ENCODE assay signal across 8 mouse cellular contexts in the genomic region with DNA sequence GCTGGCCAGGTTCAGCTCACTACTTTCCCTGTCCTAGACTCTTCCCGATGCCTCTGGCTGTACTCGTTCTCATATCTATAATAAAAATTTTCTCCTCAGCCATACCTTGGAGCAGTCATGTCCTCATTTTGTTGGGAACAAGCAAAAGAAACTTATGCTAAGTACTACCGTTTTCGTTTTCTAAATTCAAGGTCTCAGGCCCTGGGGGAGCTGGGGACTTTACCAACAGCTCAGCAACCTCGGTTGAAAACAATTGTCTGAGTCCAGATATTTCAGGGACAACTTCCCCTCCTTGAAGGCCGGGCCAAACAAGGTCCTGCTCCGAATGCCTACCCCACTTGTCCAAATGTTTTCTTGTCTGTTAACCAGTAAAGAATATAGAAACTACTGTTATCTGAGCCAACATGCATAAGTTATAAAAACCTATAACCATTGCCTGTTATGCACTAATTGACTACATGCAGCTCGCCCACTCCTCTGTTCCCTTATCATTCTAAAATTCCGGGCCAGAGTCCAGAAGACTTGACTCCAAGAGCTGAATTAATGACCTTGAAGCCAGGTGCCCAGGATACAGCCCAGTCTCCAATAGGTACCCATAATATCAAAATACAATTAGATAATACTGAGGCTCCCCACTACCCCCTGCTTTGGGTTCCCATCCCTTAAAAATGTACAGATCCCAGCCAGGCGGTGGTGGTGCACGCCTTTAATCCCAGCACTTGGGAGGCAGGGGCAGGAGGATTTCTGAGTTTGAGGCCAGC. TPM values are rescaled to one million over a fixed set of nuclear protein-coding genes. Genes with fewer than 3 reads are reported as not detected.
DNase-seq lines count a peak whose midpoint lies in the region; ATAC-seq and TF ChIP-seq lines count a peak whose summit lies in the region.

No protein-coding gene starts in this region.

- TF ChIP-seq CTCF in ES-Bruce4 (IDR thresholded peaks at IDR 0.05; ENCODE audit: low read depth, low read length) = no peak

- no peak for DNase-seq in kidney, adult 11 months
- no peak for DNase-seq in embryonic facial prominence, embryonic 14.5 days (ENCODE audit: low spot score)
- no peak for DNase-seq in liver, embryonic 11.5 days (ENCODE audit: low spot score)
- DNase-seq in retina, postnatal 1 day = no peak
- no peak for DNase-seq in urinary bladder, postnatal 36 days (ENCODE audit: low spot score in 2 of 2)

- no peak for ATAC-seq in kidney, embryonic 14.5 days (ENCODE audit: low FRiP score, low TSS enrichment)
- ATAC-seq in embryonic facial prominence, embryonic 14.5 days (ENCODE audit: low read depth) = no peak
- no peak for ATAC-seq in liver, embryonic 11.5 days (replicated peaks; ENCODE audit: low FRiP score)
- no peak for ATAC-seq in CD4-positive, CD25-positive, alpha-beta regulatory T cell, adult 4 months

- H3K4me2 ChIP-seq in kidney, embryonic 14.5 days (replicated peaks; ENCODE audit: low read depth, low read length) = no peak overlapping the region
- H3K4me2 ChIP-seq in embryonic facial prominence, embryonic 14.5 days (ENCODE audit: low read depth, low read length) = peak overlapping the region; percentile 68
- peak overlapping the region; percentile 79 for H3K4me2 ChIP-seq in liver, embryonic 11.5 days

- 0 out of 2 replicates have a peak, but pooled peaks cover 10% of the 10 kb centered on the region for H3K4me1 ChIP-seq in kidney, embryonic 14.5 days (ENCODE audit: control insufficient read depth, insufficient read depth, low read length)
- no peaks in the 10 kb centered on the region for H3K4me1 ChIP-seq in ES-Bruce4 (ENCODE audit: control insufficient read depth, insufficient read depth, low read length)
- H3K4me1 ChIP-seq in embryonic facial prominence, embryonic 14.5 days (ENCODE audit: control insufficient read depth, insufficient read depth, low read length) = peaks cover 6% of the 10 kb centered on the region; the same call in 1 of the 2 replicates
- H3K4me1 ChIP-seq in liver, embryonic 11.5 days (replicated peaks; ENCODE audit: control insufficient read depth, insufficient read depth, low read length) = peaks cover 26% of the 10 kb centered on the region

- no peak overlapping the region for H3K4me3 ChIP-seq in kidney, embryonic 14.5 days (ENCODE audit: low read length)
- H3K4me3 ChIP-seq in ES-Bruce4 (ENCODE audit: low read depth, low read length) = no peak overlapping the region
- peak overlapping the region; percentile 72; the same call in 1 of the 2 replicates for H3K4me3 ChIP-seq in embryonic facial prominence, embryonic 14.5 days (ENCODE audit: low read depth, low read length)
- H3K4me3 ChIP-seq in liver, embryonic 11.5 days (ENCODE audit: low read depth, low read length) = peak overlapping the region; percentile 75

- no peak for TF ChIP-seq POLR2A in ES-Bruce4 (IDR thresholded peaks at IDR 0.05; ENCODE audit: insufficient read depth, low read length)

- H3K27me3 ChIP-seq in kidney, embryonic 14.5 days (ENCODE audit: control insufficient read depth, insufficient read depth, low read length) = no peaks in the 10 kb centered on the region
- no peaks in the 10 kb centered on the region for H3K27me3 ChIP-seq in ES-Bruce4 (ENCODE audit: control insufficient read depth, insufficient read depth, low read length, poor library complexity, severe bottlenecking)
- no peaks in the 10 kb centered on the region for H3K27me3 ChIP-seq in embryonic facial prominence, embryonic 14.5 days (replicated peaks; ENCODE audit: control insufficient read depth, insufficient read depth, low read length)
- no peaks in the 10 kb centered on the region for H3K27me3 ChIP-seq in liver, embryonic 11.5 days (replicated peaks; ENCODE audit: control insufficient read depth, insufficient read depth, low read length)

- H3K9me3 ChIP-seq in kidney, embryonic 14.5 days (ENCODE audit: control insufficient read depth, low read length) = peaks cover 7% of the 10 kb centered on the region; the same call in 1 of the 2 replicates
- peaks cover 20% of the 10 kb centered on the region for H3K9me3 ChIP-seq in ES-Bruce4 (replicated peaks; ENCODE audit: control insufficient read depth, insufficient read depth, low read length, poor library complexity, severe bottlenecking)
- H3K9me3 ChIP-seq in embryonic facial prominence, embryonic 14.5 days (ENCODE audit: control insufficient read depth, low read length) = peaks cover 6% of the 10 kb centered on the region; the same call in 1 of the 2 replicates
- peaks cover 4% of the 10 kb centered on the region; the same call in 1 of the 2 replicates for H3K9me3 ChIP-seq in liver, embryonic 11.5 days (ENCODE audit: control insufficient read depth, low read length)

- WGBS in kidney, embryonic 14.5 days = 80% methylated on average over 11 of the region's 11 CpGs
- 79% methylated on average over 11 of the region's 11 CpGs for WGBS in embryonic facial prominence, embryonic 14.5 days
- WGBS in liver, embryonic 11.5 days = 59% methylated on average over 11 of the region's 11 CpGs

- H3K27ac ChIP-seq in kidney, embryonic 14.5 days (ENCODE audit: low read depth, low read length) = 0 out of 2 replicates have a peak overlapping the region, but pooled peaks have one; percentile 56
- no peak overlapping the region for H3K27ac ChIP-seq in ES-Bruce4 (ENCODE audit: insufficient read depth, low read length)
- peak overlapping the region; percentile 99 for H3K27ac ChIP-seq in embryonic facial prominence, embryonic 14.5 days (replicated peaks; ENCODE audit: low read depth, low read length)
- H3K27ac ChIP-seq in liver, embryonic 11.5 days (ENCODE audit: low read depth, low read length) = peak overlapping the region; percentile 98

- TF ChIP-seq EP300 in ES-Bruce4 (IDR thresholded peaks at IDR 0.05; ENCODE audit: insufficient read depth, low read depth, low read length) = no peak

- no peaks in the 10 kb centered on the region for H3K36me3 ChIP-seq in kidney, embryonic 14.5 days (ENCODE audit: control insufficient read depth, insufficient read depth, low read length)
- H3K36me3 ChIP-seq in ES-Bruce4 (ENCODE audit: control insufficient read depth, insufficient read depth, low read length, poor library complexity, severe bottlenecking) = no peaks in the 10 kb centered on the region; the same call in 1 of the 2 replicates
- H3K36me3 ChIP-seq in embryonic facial prominence, embryonic 14.5 days (ENCODE audit: control insufficient read depth, insufficient read depth, low read length) = 0 out of 2 replicates have a peak, but pooled peaks cover 4% of the 10 kb centered on the region
- H3K36me3 ChIP-seq in liver, embryonic 11.5 days (ENCODE audit: control insufficient read depth, insufficient read depth, low read length) = peaks cover 6% of the 10 kb centered on the region; the same call in 1 of the 2 replicates

- no peak overlapping the region for H3K9ac ChIP-seq in kidney, embryonic 14.5 days (ENCODE audit: low read depth, low read length)
- 0 out of 2 replicates have a peak overlapping the region, but pooled peaks have one; percentile 13 for H3K9ac ChIP-seq in ES-Bruce4 (ENCODE audit: low read depth, poor library complexity, severe bottlenecking)
- no peak overlapping the region for H3K9ac ChIP-seq in embryonic facial prominence, embryonic 14.5 days (ENCODE audit: low read depth, low read length)
- peak overlapping the region; percentile 82 for H3K9ac ChIP-seq in liver, embryonic 11.5 days (ENCODE audit: low read depth, low read length)

RNA-seq across cellular contexts. Expression of a gene that starts 0.9 kb away (rescaled TPM):
- 35.4 and 43.0 TPM in 2 replicates for polyA plus RNA-seq in kidney, embryonic 14.5 days (2014; fragmentation: Nextera tagmentation; extraction: Ambion mirVana)
- 130 and 146 TPM in 2 replicates for polyA plus RNA-seq in ES-Bruce4 (2011; ENCODE audit: insufficient read depth, insufficient read length, low read depth, missing spikeins)
- 43.0 and 53.0 TPM in 2 replicates for polyA plus RNA-seq in embryonic facial prominence, embryonic 14.5 days (2014; fragmentation: Nextera tagmentation; extraction: Ambion mirVana)
- polyA plus RNA-seq in liver, embryonic 11.5 days (2014; fragmentation: Nextera tagmentation; extraction: Ambion mirVana) = 116 TPM in 2 replicates
- 100 to 1,000 TPM; 131 to 203 TPM for polyA plus RNA-seq in CD4-positive, CD25-positive, alpha-beta regulatory T cell, adult 4 months (2017; shearing (Covaris generic))

RNA-seq across cellular contexts. Expression of a gene that starts 12.3 kb away (rescaled TPM):
- 187 and 203 TPM in 2 replicates for polyA plus RNA-seq in kidney, embryonic 14.5 days (2014; fragmentation: Nextera tagmentation; extraction: Ambion mirVana)
- 20.2 TPM in 2 replicates for polyA plus RNA-seq in ES-Bruce4 (2011; ENCODE audit: insufficient read depth, insufficient read length, low read depth, missing spikeins)
- polyA plus RNA-seq in embryonic facial prominence, embryonic 14.5 days (2014; fragmentation: Nextera tagmentation; extraction: Ambion mirVana) = 153 and 165 TPM in 2 replicates
- 178 and 186 TPM in 2 replicates for polyA plus RNA-seq in liver, embryonic 11.5 days (2014; fragmentation: Nextera tagmentation; extraction: Ambion mirVana)
- 1 to 10 TPM; 1.5 to 9.0 TPM for polyA plus RNA-seq in CD4-positive, CD25-positive, alpha-beta regulatory T cell, adult 4 months (2017; shearing (Covaris generic))

RNA-seq across cellular contexts. Expression of a gene that starts 43.8 kb away (rescaled TPM):
- 16.0 and 40.3 TPM in 2 replicates for polyA plus RNA-seq in kidney, embryonic 14.5 days (2014; fragmentation: Nextera tagmentation; extraction: Ambion mirVana)
- 9.4 and 11.9 TPM in 2 replicates for polyA plus RNA-seq in ES-Bruce4 (2011; ENCODE audit: insufficient read depth, insufficient read length, low read depth, missing spikeins)
- polyA plus RNA-seq in embryonic facial prominence, embryonic 14.5 days (2014; fragmentation: Nextera tagmentation; extraction: Ambion mirVana) = 40.6 and 46.2 TPM in 2 replicates
- polyA plus RNA-seq in liver, embryonic 11.5 days (2014; fragmentation: Nextera tagmentation; extraction: Ambion mirVana) = 26.1 and 29.2 TPM in 2 replicates
- polyA plus RNA-seq in CD4-positive, CD25-positive, alpha-beta regulatory T cell, adult 4 months (2017; shearing (Covaris generic)) = 10 to 100 TPM; 43.3 to 74.1 TPM

Comparison
In these comparisons a context has a peak if more than half of its experiments do, and no peak if none do; other contexts are left out.
1. H3K4me3 ChIP-seq: peak in embryonic facial prominence, embryonic 14.5 days (single experiment) and liver, embryonic 11.5 days (single experiment); none in kidney, embryonic 14.5 days (single experiment) and ES-Bruce4 (single experiment).
2. H3K9ac ChIP-seq: peak in ES-Bruce4 (single experiment) and liver, embryonic 11.5 days (single experiment); none in kidney, embryonic 14.5 days (single experiment) and embryonic facial prominence, embryonic 14.5 days (single experiment).